Mouse (Mus musculus): ENCODE measurements around the gene Krtap1-4.

Gene Krtap1-4

GRCm38 (mm10) chr11:99547892-99548291 is 35.6 kb downstream of the Krtap1-4 start:
- DNase-seq, result no peak

- DNase-seq, result peak; percentile 39
These were observed 43.7 kb downstream of the Krtap1-4 start for GRCm38 (mm10) chr11:99539721-99540120.

Data from kidney, postnatal 14 days (tissue).